Mouse (Mus musculus) brain, embryonic 18.5 days (tissue): Measurements from ENCODE around the gene Lnpk.

Source experiments
- DNase-seq: peaks from one replicate; pipeline ENCODE4 v3.0.0-alpha.2; 2012; ENCODE audit warnings: low read depth, low spot score

The Lnpk gene

GRCm38 (mm10) chr2:74490186-74490585, 89.0 kb downstream of the Lnpk start:
- no peak for DNase-seq

GRCm38 (mm10) chr2:74488443-74488842, 90.8 kb downstream of the Lnpk start:
- no peak for DNase-seq

DNA sequence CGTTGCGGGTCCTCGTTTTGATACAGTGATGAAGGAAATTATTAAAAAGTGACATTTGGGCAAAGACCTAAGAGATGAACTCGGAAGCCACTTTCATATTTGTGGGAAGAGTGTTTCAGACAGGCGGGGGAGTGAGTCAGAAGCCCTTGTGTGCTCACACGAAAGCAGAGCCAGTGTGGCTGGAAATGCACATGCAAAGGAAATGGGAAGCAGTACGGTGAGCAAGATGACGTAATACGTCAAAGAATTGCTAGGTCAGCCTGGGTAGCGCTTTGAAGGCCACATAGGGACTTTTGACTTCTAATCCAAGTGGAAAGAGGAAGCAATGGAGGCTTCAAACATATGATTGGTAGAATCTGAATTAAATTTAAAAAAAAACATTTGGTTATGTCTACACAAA, 96.6 kb downstream of the Lnpk start:
- DNase-seq, result no peak

DNA sequence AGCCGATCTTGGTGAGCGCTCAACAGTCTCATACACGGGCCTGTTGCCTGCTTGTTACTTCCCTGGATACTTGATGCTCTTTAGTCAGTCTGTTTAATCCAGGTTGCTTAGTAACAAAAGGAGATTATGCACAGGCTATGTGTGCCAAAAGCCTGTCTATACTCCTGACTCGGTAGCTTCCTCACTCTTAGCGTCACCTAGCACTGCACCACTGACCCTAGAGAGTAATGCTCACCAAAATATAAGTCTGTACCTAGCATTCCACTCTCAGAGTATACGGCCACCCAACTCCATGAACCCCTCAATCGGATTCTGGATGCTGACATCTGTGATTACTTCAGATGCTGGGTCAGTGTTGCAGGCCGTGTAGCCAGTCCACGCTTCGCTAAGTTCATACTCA, 97.1 kb downstream of the Lnpk start:
- DNase-seq, result no peak
